Mouse (Mus musculus) liver, adult 2 months (tissue): Measurements from ENCODE around the gene Msl3l2.

ENCODE experiments used
- CTCF ChIP-seq: fragments of 200-500 bp; IDR thresholded peaks from 2 replicates; pipeline ENCODE4 v1.5.1; 2011; ENCODE audit warnings: low read depth, low read length, control low read depth
- POLR2A ChIP-seq: fragments of 200-500 bp; IDR thresholded peaks from 2 replicates; pipeline ENCODE4 v1.6.1; 2011; ENCODE audit warnings: low read length, control low read depth; ENCODE audit not compliant: insufficient read depth; ENCODE audit errors: extremely low read depth

GRCm38 (mm10) chr10:56106996-56107334, 248 bp downstream of the Msl3l2 start:
- TF ChIP-seq CTCF (no peak), POLR2A (no peak)
